Mouse (Mus musculus): ENCODE measurements around the gene 4933428G20Rik.
A peak's percentile ranks its signal among the peaks of the same experiment; 100 is the strongest.

The 4933428G20Rik gene

DNA sequence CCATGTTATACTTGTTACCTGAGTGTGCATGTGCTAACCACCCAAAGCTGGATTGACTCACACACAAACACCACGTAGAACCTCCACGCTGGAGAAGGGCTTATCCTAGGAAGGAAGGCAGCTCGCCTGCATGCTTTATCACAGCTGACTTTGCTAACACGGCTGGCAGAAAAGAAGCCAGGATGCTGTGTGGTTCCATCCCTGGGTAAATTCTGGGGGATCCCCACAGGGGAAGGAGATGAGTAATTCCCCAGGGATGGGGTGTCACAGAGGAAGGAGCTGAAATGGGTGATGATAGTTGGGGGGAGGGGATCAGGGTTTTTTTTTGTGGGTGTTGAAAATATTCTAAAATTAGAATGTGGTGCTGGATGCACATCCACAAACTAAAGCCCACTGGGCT is 5.6 kb upstream of the 4933428G20Rik start:
- no peak for DNase-seq (ENCODE audit: low spot score)

DNA sequence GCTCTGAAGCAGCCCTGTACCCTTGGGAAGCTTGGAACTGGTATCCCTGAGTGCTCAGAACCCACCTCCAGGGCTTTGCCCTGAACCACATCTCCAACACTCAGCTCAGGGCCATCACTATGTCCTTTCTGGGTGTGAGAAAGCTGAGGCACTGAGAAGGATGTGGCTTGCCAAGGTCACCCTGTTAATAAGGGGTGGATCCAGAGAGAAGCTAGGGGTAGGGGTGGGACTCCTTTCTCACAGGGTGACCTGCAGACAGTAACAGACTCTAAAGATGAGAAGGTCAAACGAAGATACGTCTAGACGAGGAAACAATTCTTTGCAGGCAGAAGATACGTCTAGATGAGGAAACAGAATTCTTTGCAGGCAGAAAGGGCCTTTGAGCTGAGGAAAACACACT is 2.7 kb upstream of the 4933428G20Rik start:
- no peak for DNase-seq (ENCODE audit: low spot score)

DNA sequence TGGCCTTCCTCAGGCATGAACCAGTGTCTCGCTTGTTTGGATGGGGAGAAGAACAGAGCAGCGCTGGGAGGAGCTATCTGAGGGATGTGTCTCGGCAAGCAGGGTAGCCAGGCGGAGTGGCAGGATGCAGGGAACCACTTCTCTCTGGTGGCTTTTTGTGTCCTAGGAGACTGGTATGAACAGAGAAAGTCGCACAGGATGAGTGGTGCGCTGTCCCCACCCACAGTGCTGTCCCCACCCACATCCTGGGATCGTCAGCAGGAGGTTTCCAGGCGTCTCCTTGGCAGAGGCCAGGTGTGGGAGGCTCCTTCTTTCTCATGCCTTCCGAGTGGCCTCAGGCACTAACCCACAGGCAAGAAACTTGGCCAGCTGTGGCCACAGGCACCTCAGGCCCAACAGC is 2.2 kb upstream of the 4933428G20Rik start:
- DNase-seq (ENCODE audit: low spot score), result no peak

DNA sequence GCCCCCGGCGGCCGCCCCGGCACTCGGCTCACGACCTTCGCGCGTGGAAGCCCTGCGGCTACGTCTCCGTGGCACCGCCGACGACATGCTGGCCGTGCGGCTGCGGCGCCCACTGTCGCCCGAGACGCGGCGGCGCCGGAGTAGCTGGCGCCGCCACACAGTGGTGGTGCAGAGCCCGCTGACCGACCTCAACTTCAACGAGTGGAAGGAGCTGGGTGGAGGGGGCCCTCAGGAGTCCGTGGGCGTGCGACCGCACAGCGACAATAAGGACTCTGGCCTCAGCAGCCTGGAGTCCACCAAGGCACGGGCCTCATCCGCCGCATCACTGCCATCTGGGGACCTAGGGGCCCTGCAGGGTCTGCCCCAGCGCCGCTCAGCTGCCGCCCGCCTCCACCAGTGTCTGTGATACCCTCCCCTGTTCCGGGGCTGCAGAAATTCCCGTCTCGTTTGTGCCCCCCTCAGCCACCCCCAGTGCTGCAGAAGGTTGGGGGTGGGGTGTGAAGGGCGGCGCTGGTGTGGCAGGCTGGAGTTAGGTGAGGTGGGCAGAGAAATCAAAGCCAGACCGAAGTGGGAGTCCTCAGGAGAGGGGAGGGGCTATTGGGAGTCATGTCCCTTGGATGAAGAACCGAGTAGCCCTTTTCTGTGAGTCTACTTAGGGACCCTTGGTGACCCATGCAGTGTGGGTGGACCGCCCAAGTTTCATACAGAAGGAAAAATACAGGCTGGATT is 744 bp upstream of the 4933428G20Rik start:
- DNase-seq (ENCODE audit: low spot score), result no peak

DNA sequence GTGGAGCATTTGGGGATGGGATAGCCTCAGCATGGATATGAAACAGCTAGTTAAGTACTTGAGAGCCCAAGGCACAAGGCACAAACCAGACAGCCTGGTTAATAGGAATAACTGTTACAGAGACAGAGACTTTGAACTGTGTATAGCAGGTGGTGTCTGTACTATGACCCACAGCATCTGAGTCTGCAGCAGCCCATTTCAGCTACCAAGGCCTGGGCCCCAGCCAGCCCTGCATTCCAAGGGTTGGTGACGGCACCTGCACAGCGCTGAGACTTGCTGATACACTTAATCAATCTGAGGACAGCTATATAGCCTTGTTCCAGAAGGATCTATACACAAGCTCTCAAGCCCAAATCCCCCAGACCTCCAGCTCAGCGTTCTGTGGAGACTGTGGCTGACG is 2.6 kb downstream of the 4933428G20Rik start:
- peak; percentile 55 for DNase-seq (ENCODE audit: low spot score)

DNA sequence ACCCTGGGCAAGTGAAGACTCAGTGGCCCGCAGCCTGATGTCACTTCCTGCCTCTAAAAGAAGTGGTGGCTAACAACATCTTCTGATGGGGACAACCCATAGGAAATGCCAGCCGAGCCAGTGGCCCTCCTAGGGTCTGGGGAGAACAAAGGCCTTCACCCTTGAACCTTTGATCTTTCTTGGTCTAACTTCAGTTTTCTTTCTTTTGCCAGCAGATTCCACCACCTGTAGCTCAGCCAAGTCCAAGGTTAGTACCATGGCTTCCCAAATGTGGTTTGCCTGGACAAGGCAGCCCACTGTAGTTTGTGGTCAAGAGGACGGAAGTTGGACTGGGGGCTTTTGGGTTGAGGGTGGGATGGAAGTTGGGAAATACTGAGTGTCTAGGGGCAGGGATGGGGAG is 7.3 kb downstream of the 4933428G20Rik start:
- no peak for DNase-seq (ENCODE audit: low spot score)

DNA sequence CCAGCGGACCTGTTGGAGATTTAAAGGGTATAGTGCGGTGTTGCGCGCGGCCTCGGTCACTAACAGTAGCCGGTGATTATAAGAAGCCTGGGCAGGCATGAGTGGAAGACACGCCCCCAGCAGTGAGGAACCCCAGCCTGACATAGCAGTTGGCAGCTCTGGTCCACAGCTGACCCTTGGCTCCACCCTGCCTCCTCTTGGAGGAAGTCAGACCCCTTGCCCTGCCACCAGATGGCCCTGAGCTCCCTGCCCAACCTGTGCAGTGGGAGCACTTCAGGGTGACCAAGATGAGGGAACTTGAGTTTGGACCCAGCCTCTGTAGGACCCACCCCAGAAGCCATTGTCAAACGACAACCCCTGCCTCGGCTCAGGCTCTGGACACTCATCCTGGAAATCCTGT is 8.5 kb downstream of the 4933428G20Rik start:
- DNase-seq (ENCODE audit: low spot score), result no peak

DNA sequence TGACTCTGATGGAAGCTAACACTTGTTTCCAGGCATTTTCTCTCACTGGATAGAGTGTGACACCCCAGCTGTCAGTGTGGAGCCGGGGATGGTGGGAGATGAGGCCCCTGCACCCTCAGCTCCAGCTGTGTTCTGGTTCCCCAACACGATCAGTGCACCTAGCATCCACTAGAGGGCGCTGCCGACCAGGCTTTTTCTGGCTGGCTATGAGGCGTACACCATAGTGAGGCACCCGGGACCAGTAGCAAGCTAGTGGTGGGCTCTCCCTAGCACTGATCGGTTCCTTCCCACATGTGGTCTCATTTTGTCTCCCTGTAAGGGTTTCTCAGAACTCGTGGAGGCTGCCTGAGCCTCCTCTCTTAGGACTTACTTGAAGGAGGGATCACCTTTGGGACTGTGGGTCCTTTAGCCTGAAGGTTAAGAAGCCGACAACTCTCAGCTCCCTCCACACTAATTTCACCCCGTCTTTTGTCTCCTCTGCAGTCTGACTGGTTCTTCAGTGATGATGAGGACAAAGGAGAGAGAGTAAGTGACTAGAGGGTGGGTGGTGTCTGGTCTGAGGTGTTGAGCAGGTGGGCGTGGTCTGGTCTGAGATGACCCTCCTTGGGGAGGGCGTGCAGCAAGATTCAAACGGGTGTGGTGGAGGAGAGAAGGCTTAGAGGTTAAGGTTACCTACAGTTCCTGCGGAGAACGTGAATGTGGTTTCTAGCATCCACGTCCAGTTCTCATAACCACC is 10.4 kb downstream of the 4933428G20Rik start:
- no peak for DNase-seq (ENCODE audit: low spot score)

DNA sequence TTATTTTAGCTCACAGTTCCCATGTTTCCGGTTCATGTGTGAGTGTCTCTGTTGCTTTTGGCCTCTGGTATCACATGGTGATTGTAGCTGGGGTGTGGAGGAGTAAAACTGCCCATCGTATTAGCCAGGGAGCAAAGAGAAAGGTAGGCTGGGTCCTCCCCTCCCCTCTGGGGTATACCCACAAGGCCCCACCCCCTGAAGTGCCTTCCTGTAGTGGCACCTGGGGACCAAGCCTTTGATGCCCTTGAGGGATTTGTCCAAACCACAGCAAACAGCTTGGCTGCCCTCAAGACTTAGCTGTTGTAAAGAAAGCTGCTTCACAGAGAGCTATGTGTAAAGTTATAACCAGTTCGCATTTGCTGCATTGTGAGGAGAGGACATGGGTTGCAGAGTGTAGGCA is 12.5 kb downstream of the 4933428G20Rik start:
- no peak for DNase-seq (ENCODE audit: low spot score)

DNA sequence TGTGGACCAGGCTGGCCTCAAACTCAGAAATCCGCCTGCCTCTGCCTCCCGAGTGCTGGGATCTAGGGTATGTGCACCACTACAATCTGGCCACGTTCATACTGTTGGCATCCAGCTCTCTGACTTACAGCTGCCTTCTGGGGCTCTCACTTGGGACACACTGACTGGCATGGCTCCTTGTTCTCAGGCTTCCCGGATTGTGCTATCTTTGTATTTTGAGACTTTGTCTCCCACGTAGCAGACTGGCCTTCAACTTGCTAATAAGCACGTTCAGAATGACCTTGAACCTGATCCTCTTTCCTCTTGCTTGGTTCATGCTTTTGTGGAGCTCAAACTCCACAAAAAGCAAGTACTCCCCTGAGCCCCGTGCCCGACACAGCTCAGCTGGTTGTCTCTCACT is 14.5 kb downstream of the 4933428G20Rik start:
- DNase-seq (ENCODE audit: low spot score), result no peak

DNA sequence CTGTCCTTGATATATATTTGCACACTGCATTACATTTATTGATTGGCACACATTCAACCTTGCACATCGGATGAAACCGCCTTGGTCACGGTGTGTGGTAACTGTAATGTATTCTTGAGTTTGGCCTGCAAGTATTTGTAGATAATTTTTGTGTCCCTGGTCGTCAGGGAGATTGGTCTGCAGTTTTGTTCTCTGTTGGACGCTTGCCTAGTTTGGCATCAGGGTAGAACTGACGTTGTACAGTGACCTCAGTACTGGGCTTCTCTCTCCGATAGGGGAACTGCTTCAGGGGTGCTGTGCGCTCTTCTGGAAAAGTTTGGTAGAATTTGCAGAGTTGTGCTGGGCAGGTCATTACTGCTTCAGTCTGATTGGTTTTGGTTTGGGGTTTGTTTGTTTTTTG is 20.3 kb downstream of the 4933428G20Rik start:
- no peak for DNase-seq (ENCODE audit: low spot score)

DNA sequence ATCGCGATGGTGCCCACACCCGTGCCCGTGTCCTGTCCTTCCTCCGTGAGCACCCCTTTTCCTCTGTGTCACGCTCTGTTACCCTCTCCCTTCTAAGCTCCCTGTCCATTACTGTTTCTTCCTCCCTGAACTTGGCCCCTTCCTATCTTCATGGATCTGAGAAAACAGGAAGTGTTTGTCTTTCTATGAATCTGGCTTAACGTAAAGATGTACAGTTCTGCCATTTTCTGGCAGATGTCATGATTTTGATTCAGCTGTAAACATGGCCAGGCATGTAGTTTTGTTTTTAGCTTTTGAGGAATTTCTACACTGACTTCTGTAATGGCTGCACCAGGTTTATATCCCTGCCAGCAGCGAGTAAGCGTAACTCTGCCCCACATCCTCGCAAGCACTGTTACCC is 21.1 kb downstream of the 4933428G20Rik start:
- DNase-seq (ENCODE audit: low spot score), result no peak

DNA sequence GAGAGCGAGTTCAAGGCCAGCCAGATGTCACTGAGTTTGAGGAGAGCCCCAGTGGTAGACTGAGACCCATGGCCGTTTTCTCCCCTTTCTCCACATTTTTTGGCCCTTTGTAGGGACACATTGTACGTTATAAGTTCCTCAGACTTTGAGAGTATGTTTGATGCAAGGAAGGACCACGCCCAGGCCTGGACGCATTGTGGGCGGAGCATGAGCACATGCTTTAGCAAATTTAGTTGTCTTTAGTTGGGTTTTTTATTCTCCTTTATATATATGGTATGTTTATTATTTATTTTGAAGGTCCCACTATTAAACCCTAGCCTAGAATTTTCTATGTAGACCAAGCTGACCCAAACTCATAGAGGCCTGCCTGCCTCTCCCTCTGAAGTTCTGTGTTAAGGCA is 21.8 kb downstream of the 4933428G20Rik start:
- no peak for DNase-seq (ENCODE audit: low spot score)

DNA sequence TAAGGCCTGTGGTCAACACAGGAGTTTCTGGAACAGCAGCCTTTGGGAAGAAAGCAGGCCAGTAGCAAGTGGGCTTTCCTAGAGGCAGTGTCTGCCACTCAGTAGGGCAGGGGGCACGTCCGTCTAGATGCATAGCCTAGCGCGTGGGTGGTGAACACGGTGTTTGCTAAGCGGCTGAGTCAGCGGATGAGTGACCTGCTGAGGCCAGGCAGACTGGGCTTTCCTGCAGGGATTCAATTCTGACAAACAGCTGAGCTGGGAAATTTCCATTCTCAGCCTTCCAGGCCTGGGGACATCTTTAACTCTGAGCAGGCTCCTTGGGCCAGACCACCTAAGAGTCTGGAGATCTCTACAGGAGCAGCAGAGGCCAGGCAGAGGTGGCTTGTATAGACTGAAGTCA is 22.7 kb downstream of the 4933428G20Rik start:
- no peak for DNase-seq (ENCODE audit: low spot score)

DNA sequence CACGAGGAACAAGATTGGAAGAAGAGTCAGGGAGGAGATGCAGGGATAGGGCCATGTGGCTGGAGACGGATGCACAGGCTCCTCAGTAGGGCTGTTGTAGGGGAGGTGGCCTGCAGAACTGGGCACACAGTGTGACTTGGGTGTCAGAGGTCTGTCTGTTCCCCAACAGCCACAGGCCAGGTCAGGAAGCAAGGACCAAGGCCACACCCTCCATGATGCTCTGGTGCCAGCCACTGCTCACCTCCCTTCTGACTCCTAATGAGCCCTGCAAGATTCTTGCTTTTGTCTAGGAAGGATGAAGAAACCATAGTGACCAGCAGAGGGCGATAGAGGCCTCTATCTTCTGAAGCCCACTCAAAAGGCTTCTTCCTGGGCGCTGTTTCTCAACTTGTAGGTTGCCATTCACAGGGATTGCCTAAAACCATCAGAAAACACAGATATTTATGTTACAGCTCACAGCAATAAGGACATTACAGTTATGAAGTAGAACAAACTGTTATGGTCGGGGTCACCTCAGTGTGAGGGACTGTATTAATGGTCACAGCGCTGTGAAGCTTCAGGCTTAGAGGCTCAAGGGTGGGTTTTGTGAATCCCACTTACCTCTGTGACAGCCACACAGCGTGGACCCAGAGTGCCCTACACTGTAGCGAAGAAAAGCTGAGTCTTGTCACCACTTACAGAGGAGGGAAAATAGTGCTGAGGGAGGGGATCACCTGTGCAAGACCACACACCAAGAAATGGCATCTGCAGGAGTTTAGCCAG is 23.6 kb downstream of the 4933428G20Rik start:
- DNase-seq (ENCODE audit: low spot score), result peak; percentile 46

DNA sequence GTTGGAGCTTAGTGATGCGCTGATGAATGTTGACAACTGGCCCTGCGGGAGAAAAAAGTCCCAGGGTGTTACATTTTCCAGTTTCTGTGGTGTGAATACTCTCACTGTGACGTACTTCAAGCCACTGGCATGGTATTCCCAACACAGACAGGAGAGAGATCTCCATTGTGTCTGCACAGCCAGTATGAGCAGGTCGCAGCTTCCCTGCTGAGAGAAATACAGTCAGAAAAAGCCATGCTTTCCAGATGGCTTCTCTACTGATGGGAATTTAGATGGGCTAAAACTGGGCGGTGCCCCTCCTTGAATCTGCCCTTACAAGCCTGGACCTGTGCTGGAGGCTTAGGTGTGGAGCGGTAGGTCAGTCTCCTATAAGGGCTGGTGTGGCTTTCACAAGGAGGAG is 28.9 kb downstream of the 4933428G20Rik start:
- no peak for DNase-seq (ENCODE audit: low spot score)

DNA sequence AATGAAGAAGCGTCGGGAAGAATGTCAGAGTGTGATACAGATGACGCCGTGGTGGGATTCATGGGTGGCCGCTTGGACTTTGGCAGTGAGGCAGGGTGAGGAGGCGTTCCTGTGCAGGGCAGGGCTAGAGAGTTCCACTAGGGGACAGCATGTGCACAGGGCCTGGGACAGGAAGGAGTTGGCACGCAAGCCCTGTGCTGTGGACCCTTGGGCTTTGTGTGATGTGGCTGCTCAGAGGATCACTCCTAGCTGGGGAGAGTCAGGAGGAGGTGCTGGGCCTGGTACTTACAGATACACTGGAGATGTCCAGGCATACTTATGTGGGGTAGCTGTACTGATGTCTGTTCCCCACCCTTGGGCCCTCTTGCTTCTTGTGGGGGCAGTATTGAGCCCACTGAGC is 30.3 kb downstream of the 4933428G20Rik start:
- DNase-seq (ENCODE audit: low spot score), result no peak

DNA sequence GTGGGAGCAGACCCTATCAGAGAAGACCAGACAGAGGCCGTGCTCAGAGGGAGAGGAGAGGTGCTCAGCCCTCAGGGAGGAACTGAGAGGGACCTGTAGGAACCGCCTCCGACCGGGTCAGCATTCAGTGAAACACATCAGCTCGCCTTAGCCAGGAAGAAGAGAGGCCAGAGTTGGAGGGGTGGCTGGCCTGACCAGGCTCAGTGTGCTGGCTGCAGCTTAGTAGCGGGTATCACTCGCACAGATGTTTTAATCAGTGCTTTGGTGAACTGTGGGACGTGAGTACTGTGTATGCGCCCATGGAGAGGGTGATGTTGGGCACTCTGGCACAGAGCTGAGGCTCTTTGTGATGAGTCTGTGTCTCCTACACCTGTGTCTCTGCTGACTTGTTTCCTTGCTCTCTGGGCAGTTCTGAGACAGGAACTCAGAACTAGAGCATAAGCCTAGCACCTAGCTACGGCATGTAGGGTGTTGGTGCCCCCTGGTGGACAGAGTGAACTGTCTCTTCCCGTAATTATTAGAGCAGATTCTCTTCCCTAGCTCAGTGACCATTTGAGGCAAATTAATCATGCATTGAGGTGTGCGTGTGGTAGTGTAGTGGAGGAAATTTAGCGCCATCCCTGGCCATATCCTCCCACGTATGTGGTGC is 31.4 kb downstream of the 4933428G20Rik start:
- peak; percentile 73 for DNase-seq (ENCODE audit: low spot score)

DNA sequence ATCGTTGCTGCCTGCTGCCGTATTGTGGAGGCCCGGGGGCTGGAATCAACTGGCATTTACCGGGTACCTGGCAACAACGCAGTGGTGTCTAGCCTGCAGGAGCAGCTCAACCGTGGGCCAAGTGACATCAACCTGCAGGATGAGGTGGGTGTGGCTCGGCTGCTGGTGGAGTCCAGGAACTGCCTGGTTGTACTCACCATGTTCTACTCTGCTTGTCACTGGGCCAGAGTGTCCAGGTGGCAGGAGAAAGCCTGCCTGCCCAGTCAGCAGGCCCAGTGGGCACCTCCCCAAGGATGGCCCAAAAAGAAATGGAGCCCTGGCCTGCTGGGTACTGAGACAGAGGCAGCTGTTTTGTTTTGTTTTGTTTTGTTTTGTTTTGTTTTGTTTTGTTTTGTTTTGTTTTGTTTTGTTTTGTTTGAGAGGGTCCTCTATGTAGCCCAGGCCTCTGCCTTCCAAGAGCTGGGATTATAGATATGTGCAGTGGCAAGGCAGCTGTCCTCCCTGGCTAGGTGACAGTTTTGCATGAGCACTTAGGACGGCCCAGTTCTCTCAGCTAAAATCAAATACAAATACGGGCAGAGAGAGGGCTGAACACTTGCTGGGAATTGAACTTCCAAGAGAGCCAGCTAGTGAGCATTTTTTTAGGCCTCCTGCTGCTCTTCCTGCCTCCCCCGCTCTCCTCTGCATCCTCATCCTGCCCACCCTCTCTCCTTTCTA is 33.5 kb downstream of the 4933428G20Rik start:
- DNase-seq (ENCODE audit: low spot score), result no peak

DNA sequence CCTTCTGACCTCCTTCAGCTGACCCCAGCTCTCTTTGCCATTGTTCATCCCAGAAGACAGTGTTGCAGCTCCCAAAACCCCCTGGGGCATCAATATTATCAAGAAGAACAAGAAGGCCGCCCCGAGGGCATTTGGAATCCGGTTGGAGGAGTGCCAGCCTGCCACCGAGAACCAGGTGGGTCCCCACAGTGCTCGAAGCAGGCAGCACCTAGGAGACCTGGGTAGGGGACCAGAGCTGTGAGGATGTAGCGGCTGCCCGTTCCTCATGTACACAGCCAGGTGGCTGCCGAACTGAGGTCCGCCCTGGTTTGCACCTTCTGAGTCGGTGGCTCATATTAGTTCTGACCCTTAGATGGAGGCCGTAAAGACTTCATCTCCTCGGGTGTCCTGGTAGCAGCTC is 34.2 kb downstream of the 4933428G20Rik start:
- no peak for DNase-seq (ENCODE audit: low spot score)

DNA sequence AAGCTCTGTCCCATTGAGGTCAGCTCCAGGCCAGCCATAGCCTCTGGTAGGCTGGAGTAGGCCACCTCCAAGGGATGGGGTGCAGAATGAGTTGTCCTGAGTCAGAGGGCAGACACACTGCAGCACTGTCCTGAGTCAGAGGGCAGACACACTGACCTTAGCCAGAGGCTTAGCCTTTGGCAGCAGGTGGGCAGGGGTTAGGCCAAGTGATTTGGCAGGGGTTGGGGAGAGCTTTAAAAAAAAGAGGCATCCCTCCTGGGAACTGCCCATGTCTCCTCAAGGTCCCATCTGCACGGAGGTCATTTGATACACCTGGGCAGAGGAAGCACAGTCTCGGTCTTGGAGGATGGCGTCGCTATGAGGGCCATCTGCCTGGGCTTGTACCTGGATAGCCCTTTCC is 36.1 kb downstream of the 4933428G20Rik start:
- no peak for DNase-seq (ENCODE audit: low spot score)

DNA sequence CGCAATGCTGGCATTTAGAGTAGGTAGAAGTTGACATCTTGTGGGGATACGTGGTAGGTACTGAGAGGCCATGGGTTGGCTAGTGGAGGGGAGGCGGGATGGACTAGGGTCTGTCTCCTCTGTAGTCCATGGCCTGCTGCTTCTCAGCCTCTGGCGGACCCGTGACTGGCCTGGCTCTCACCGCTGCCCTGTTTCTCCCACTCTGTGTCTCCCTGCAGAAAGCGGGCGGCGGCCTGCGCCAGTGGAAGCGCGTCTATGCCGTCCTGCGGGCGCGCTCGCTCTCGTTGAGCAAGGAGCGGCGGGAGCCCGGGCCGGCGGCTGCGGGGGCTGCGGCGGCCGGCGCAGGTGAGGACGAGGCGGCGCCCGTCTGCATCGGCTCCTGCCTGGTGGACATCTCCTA is 37.0 kb downstream of the 4933428G20Rik start:
- DNase-seq (ENCODE audit: low spot score), result no peak
